Mouse (Mus musculus): ENCODE data around the gene Shd. TPM values are rescaled to one million over a fixed set of nuclear protein-coding genes. Genes with fewer than 3 reads are reported as not detected.
"Not testable (repeated sequence)": the region's sequence is repeated elsewhere in the genome, so short reads cannot be mapped to it uniquely, and the experiment has no call there.

Gene Shd
- polyA plus RNA-seq (2021): not detected

GRCm38 (mm10) chr17:55969966-55970891 lies at the start of gene Shd:
Gene Shd, plus strand, starts transcription at chr17:55970467.
- TF ChIP-seq CTCF (IDR thresholded peaks at IDR 0.05): no peak
- ATAC-seq: no peak
- H3K27me3 ChIP-seq: no peaks in the 10 kb centered on the region
- in situ Hi-C loops (cut with MboI; ENCODE audit: low pct_unique_long_range_greater_than_20kb): loop anchor here (10.0 kb wide), 1 partner anchor 45 kb away; no protein-coding TSS in a partner anchor
- no peak for DNase-seq (ENCODE audit: low read depth, low spot score)
- POLR2A ChIA-PET: no interaction called here
- CTCF ChIA-PET: no interaction called here

GRCm38 (mm10) chr17:55931553-55932502 lies 38.4 kb upstream of the Shd start:
- no peaks in the 10 kb centered on the region for H3K27me3 ChIP-seq
- ChIA-PET CTCF (no interaction called here), POLR2A (no interaction called here)
- DNase-seq (ENCODE audit: low read depth, low spot score) (no peak), ATAC-seq (peak; percentile 81)
- TF ChIP-seq CTCF (IDR thresholded peaks at IDR 0.05): peak; percentile 34
- in situ Hi-C loops (cut with MboI; ENCODE audit: low pct_unique_long_range_greater_than_20kb): no loop called here

GRCm38 (mm10) chr17:55932635-55933034 lies 37.6 kb upstream of the Shd start:
- ATAC-seq: no peak
- in situ Hi-C loops (cut with MboI; ENCODE audit: low pct_unique_long_range_greater_than_20kb): no loop called here
- H3K27me3 ChIP-seq: no peaks in the 10 kb centered on the region
- DNase-seq (ENCODE audit: low read depth, low spot score): no peak
- TF ChIP-seq CTCF (IDR thresholded peaks at IDR 0.05): no peak
- CTCF ChIA-PET: no interaction called here
- POLR2A ChIA-PET: no interaction called here

GRCm38 (mm10) chr17:55933191-55933590 lies 37.1 kb upstream of the Shd start:
- ChIA-PET POLR2A (interaction anchor here (1.4 kb wide), 1 partner anchor 10 kb away, joined by 4 read pairs; no protein-coding TSS in a partner anchor), CTCF (no interaction called here)
- in situ Hi-C loops (cut with MboI; ENCODE audit: low pct_unique_long_range_greater_than_20kb): no loop called here
- ATAC-seq (no peak), DNase-seq (ENCODE audit: low read depth, low spot score) (no peak)
- H3K27me3 ChIP-seq: no peaks in the 10 kb centered on the region
- TF ChIP-seq CTCF (IDR thresholded peaks at IDR 0.05): no peak

GRCm38 (mm10) chr17:55944387-55944865 lies 25.8 kb upstream of the Shd start:
- DNase-seq (ENCODE audit: low read depth, low spot score); H3K27me3 ChIP-seq; CTCF ChIA-PET; ATAC-seq; in situ Hi-C loops (cut with MboI; ENCODE audit: low pct_unique_long_range_greater_than_20kb); POLR2A ChIA-PET: not testable (repeated sequence)

- POLR2A ChIA-PET: interaction anchor here (0.6 kb wide), 1 partner anchor 55 kb away, joined by 3 read pairs; no protein-coding TSS in a partner anchor
- in situ Hi-C loops (cut with MboI; ENCODE audit: low pct_unique_long_range_greater_than_20kb): loop anchor here (5.0 kb wide), 1 partner anchor 68 kb away; the partner anchor contains the start of gene Zfp119a
- CTCF ChIA-PET, H3K27me3 ChIP-seq: not testable (repeated sequence)
- peak; percentile 71 for DNase-seq (ENCODE audit: low read depth, low spot score)
- ATAC-seq: peak; percentile 100
Measured at GRCm38 (mm10) chr17:55944866-55945682, 25.2 kb upstream of the Shd start.

GRCm38 (mm10) chr17:55945696-55946095 lies 24.6 kb upstream of the Shd start:
- peaks cover 1% of the 10 kb centered on the region for H3K27me3 ChIP-seq
- no peak for TF ChIP-seq CTCF (IDR thresholded peaks at IDR 0.05)
- in situ Hi-C loops (cut with MboI; ENCODE audit: low pct_unique_long_range_greater_than_20kb): loop anchor here (5.0 kb wide), 1 partner anchor 68 kb away; the partner anchor contains the start of gene Zfp119a
- CTCF ChIA-PET: no interaction called here
- DNase-seq (ENCODE audit: low read depth, low spot score) (no peak), ATAC-seq (peak; percentile 2)
- POLR2A ChIA-PET: interaction anchor here (0.6 kb wide), 2 partner anchors 55 to 1788 kb away, joined by 3 to 5 read pairs; no protein-coding TSS in a partner anchor

GRCm38 (mm10) chr17:55948647-55949046 lies 21.6 kb upstream of the Shd start:
- no peak for DNase-seq (ENCODE audit: low read depth, low spot score)
- in situ Hi-C loops (cut with MboI; ENCODE audit: low pct_unique_long_range_greater_than_20kb): loop anchor here (5.0 kb wide), 1 partner anchor 71 kb away; the partner anchor contains the start of gene Zfp119a
- CTCF ChIA-PET: no interaction called here
- no peak for TF ChIP-seq CTCF (IDR thresholded peaks at IDR 0.05)
- POLR2A ChIA-PET: no interaction called here
- ATAC-seq: no peak
- H3K27me3 ChIP-seq: peaks cover 17% of the 10 kb centered on the region

- ChIA-PET CTCF (no interaction called here), POLR2A (no interaction called here)
- in situ Hi-C loops (cut with MboI; ENCODE audit: low pct_unique_long_range_greater_than_20kb): loop anchor here (5.0 kb wide), 1 partner anchor 72 kb away; the partner anchor contains the start of gene Zfp119a
- ATAC-seq (no peak), DNase-seq (ENCODE audit: low read depth, low spot score) (no peak)
- peaks cover 19% of the 10 kb centered on the region for H3K27me3 ChIP-seq
- TF ChIP-seq CTCF (IDR thresholded peaks at IDR 0.05): no peak
Measured at GRCm38 (mm10) chr17:55949400-55949799, 20.9 kb upstream of the Shd start, which contains the start of gene Zfp119b. Gene Zfp119b, minus strand, starts transcription at chr17:55949500.
